Mouse (Mus musculus): ENCODE data around the gene Clec11a.

Clec11a gene

GRCm38 (mm10) chr7:44276461-44277249 lies 30.0 kb downstream of the Clec11a start:
- DNase-seq = no peak

- no peak for DNase-seq
Measured at GRCm38 (mm10) chr7:44275546-44275945, 31.2 kb downstream of the Clec11a start.

DNA sequence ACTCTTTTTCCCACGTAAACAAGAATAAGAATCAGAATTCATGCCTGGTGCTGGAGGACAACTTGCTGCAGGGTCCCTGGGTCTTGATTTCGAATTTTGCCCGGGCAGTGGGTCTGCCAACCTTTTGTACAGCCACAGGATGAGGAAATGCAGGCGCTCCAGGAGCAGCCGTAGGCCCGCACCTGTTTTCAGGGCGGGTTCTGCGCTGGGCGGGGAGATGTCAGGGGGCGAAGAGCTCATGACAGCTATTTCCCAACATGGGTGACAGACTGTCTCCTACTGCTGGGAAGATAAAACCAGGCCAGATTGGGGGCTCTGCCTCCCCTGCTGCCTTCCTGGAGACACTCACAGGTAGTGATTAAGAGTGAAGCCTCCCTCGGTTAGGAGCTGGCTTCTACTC lies 32.6 kb downstream of the Clec11a start:
- no peak for DNase-seq

- no peak for DNase-seq
Measured at GRCm38 (mm10) chr7:44273446-44273845, 33.3 kb downstream of the Clec11a start.

GRCm38 (mm10) chr7:44272546-44272945 lies 34.2 kb downstream of the Clec11a start:
- DNase-seq = no peak

DNA sequence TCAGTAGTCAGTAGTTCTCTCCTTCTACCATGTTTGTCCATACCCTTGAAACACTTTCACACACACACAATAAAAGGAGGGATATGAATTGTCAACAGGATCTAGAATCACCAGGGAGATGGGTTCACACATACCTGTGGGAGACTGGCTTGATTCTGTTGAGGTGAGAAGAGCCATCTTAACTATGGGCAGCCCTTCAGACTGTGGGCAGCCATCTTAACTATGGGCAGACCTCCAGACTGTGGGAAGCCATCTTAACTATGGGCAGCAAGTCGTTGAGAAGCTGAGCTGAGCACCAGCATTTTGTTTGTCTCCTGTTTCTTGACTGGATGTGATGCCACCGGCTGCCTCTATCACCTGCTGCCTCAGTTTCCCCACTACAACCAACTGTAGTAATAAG lies 35.4 kb downstream of the Clec11a start:
- no peak for DNase-seq

- no peak for DNase-seq
Measured at GRCm38 (mm10) chr7:44269397-44269796, 37.3 kb downstream of the Clec11a start.

DNA sequence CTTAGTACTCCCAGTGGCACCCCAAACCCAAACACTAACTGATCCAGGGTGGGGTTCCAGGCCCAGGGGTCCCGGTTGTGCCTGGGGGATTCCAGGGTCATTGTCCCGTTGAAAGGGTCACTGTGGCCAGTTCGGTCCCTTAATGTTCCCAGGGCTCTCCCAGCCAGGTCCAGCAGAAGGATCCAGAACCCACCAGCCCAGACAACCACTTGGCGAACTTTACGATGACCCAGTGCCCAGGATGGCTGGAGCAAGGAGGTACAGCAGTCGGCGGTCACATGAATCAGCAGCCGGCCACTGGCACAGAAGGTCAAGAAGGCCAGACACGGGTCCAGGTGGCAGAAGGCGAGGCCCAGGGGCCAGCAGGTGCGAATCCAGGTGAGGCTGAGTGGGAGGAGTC lies 38.6 kb downstream of the Clec11a start:
- no peak for DNase-seq

- peak; percentile 97 for DNase-seq
Measured at GRCm38 (mm10) chr7:44262791-44263643, 43.7 kb downstream of the Clec11a start.

GRCm38 (mm10) chr7:44261147-44261546 lies 45.6 kb downstream of the Clec11a start, which contains the start of gene Gm15517:
TSS of gene Gm15517 (plus strand) at chr7:44261447.
- DNase-seq = no peak

- no peak for DNase-seq
Measured at GRCm38 (mm10) chr7:44260410-44260809, 46.3 kb downstream of the Clec11a start.

- DNase-seq = no peak
Measured at GRCm38 (mm10) chr7:44257278-44257677, 49.4 kb downstream of the Clec11a start, which contains the start of gene Acp4. TSS of gene Acp4 (minus strand) at chr7:44257378.

DNA sequence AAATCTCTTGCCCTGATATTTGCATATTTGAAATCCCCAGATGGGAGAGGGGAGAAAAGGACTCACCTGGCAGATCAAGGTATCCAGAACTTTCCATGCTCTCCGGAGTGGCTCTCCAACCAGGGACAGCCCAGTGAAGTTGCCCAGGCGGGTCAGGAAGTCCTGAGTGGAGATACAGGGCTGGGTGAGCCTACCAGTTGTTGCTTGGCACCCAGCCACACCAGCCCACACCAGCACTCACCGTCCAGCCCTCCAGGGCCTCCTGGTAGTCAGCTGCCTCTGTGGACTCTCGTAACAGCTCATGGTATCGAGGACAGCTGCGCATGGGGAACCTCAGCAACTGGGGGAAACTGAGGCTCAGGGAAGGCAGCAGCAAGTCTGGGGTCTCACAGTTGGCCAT lies 51.8 kb downstream of the Clec11a start:
- DNase-seq = no peak

- no peak for DNase-seq
Measured at GRCm38 (mm10) chr7:44253023-44253616, 53.6 kb downstream of the Clec11a start.
